Mouse (Mus musculus): ENCODE measurements around the gene Olfr786. TPM values are rescaled to one million over a fixed set of nuclear protein-coding genes. Genes with fewer than 3 reads are reported as not detected.

Olfr786 gene
- total and polyA plus RNA-seq, 3 experiments: not detected

- DNase-seq (ENCODE audit: extremely low read depth): no peak
- Histone ChIP-seq H3K27ac (ENCODE audit: insufficient read depth, low read depth) (no peak within 1 kb of the TSS), H3K9me3 (replicated peaks; ENCODE audit: low read length) (no peaks in the 10 kb centered on the region), H3K4me1 (ENCODE audit: control insufficient read depth in 1 of 2, insufficient read depth in 2 of 2) (no peaks in the 10 kb centered on the region), H3K4me3 (replicated peaks in 1 of 3; ENCODE audit: low read depth in 2 of 3, low read length in 2 of 3, poor library complexity in 1 of 3) (no peak within 1 kb of the TSS), H3K36me3 (replicated peaks in 1 of 2; ENCODE audit: control insufficient read depth in 1 of 2, insufficient read depth in 1 of 2, low read length in 1 of 2) (no peaks in the 10 kb centered on the region), H3K79me2 (replicated peaks; ENCODE audit: control insufficient read depth, extremely low read depth, insufficient read depth, poor library complexity, severe bottlenecking) (no peaks in the 10 kb centered on the region), H3K9ac (ENCODE audit: insufficient read depth, low read depth) (no peak within 1 kb of the TSS), H3K27me3 (replicated peaks) (no peaks in the 10 kb centered on the region), H3K4me2 (ENCODE audit: insufficient read depth, low read depth, poor library complexity, severe bottlenecking) (no peak within 1 kb of the TSS)
- dilution Hi-C loops (cut with MboI; ENCODE audit: extremely low pct_ligation_motif_present, extremely low pct_unique_long_range_greater_than_20kb, low sequenced_read_pairs): no loop called here
- no peak for TF ChIP-seq MAZ (IDR thresholded peaks at IDR 0.05; ENCODE audit: low read depth, low read length)
- no peak for TF ChIP-seq JUND (conservative IDR thresholded peaks at IDR 0.05; ENCODE audit: low read depth, low read length)
- no peak for TF ChIP-seq ZC3H11A (IDR thresholded peaks at IDR 0.05; ENCODE audit: low read depth, low read length)
- TF ChIP-seq E2F4 (IDR thresholded peaks at IDR 0.05; ENCODE audit: insufficient replicate concordance, low read depth, low read length): no peak
- TF ChIP-seq NELFE (IDR thresholded peaks at IDR 0.05; ENCODE audit: low read depth, low read length): no peak
- TF ChIP-seq ETS1 (conservative IDR thresholded peaks at IDR 0.05; ENCODE audit: low read depth, low read length): no peak
- no peak for TF ChIP-seq USF2 (conservative IDR thresholded peaks at IDR 0.05; ENCODE audit: low read depth, low read length)
- no peak for TF ChIP-seq IRF4 (IDR thresholded peaks at IDR 0.05; ENCODE audit: low read depth, low read length)
- TF ChIP-seq POLR2AphosphoS2 (IDR thresholded peaks at IDR 0.05; ENCODE audit: low read depth, low read length): no peak
- no peak for TF ChIP-seq TBP (conservative IDR thresholded peaks at IDR 0.05; ENCODE audit: low read depth, low read length)
- no peak for TF ChIP-seq GABPA (IDR thresholded peaks at IDR 0.05; ENCODE audit: insufficient replicate concordance, low read depth, low read length)
- in situ Hi-C loops (cut with MboI; ENCODE audit: low pct_ligation_motif_present, low pct_unique_long_range_greater_than_20kb, low sequenced_read_pairs): no loop called here
These were observed 43.6 kb downstream of the Olfr786 start, which contains the start of gene Olfr788 for GRCm38 (mm10) chr10:129470698-129471097. Olfr788 (plus strand) TSS chr10:129470998.

DNA sequence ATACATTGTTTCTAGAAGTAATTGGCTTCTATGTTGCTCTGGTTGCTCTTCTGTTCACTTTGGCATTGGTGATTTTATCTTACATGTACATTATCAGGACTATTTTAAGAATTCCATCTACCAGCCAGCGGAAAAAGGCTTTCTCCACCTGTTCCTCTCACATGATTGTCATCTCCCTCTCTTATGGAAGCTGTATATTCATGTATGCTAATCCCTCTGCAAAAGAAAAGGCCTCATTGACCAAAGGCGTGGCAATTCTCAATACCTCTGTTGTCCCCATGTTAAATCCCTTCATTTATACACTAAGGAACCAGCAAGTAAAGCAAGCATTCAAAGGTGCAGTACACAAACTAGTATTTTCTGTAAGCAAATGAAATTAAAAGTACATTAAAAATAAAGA is 46.1 kb downstream of the Olfr786 start:
- in situ Hi-C loops (cut with MboI; ENCODE audit: low pct_ligation_motif_present, low pct_unique_long_range_greater_than_20kb, low sequenced_read_pairs): no loop called here
- Histone ChIP-seq H3K36me3 (replicated peaks in 1 of 2; ENCODE audit: control insufficient read depth in 1 of 2, insufficient read depth in 1 of 2, low read length in 1 of 2) (no peaks in the 10 kb centered on the region), H3K9ac (ENCODE audit: insufficient read depth, low read depth) (no peak overlapping the region), H3K9me3 (replicated peaks; ENCODE audit: low read length) (no peaks in the 10 kb centered on the region), H3K4me1 (ENCODE audit: control insufficient read depth in 1 of 2, insufficient read depth in 2 of 2) (no peaks in the 10 kb centered on the region), H3K27me3 (replicated peaks) (no peaks in the 10 kb centered on the region), H3K79me2 (replicated peaks; ENCODE audit: control insufficient read depth, extremely low read depth, insufficient read depth, poor library complexity, severe bottlenecking) (no peaks in the 10 kb centered on the region), H3K27ac (ENCODE audit: insufficient read depth, low read depth) (no peak overlapping the region), H3K4me3 (replicated peaks in 1 of 3; ENCODE audit: low read depth in 2 of 3, low read length in 2 of 3, poor library complexity in 1 of 3) (no peak overlapping the region), H3K4me2 (ENCODE audit: insufficient read depth, low read depth, poor library complexity, severe bottlenecking) (no peak overlapping the region)
- TF ChIP-seq UBTF (IDR thresholded peaks at IDR 0.05; ENCODE audit: low read depth, low read length) (no peak), ZMIZ1 (IDR thresholded peaks at IDR 0.05; ENCODE audit: low read depth, low read length) (no peak), MAZ (IDR thresholded peaks at IDR 0.05; ENCODE audit: low read depth, low read length) (no peak), GABPA (IDR thresholded peaks at IDR 0.05; ENCODE audit: insufficient replicate concordance, low read depth, low read length) (no peak), USF2 (conservative IDR thresholded peaks at IDR 0.05; ENCODE audit: low read depth, low read length) (no peak), USF1 (IDR thresholded peaks at IDR 0.05; ENCODE audit: low read depth, low read length) (no peak), EP300 (IDR thresholded peaks at IDR 0.05; ENCODE audit: low read length) (no peak), ZNF384 (IDR thresholded peaks at IDR 0.05; ENCODE audit: low read depth, low read length) (no peak)
- DNase-seq (ENCODE audit: extremely low read depth): no peak
- dilution Hi-C loops (cut with MboI; ENCODE audit: extremely low pct_ligation_motif_present, extremely low pct_unique_long_range_greater_than_20kb, low sequenced_read_pairs): no loop called here
